Mouse (Mus musculus): ENCODE data around the gene Spg7.

DNA sequence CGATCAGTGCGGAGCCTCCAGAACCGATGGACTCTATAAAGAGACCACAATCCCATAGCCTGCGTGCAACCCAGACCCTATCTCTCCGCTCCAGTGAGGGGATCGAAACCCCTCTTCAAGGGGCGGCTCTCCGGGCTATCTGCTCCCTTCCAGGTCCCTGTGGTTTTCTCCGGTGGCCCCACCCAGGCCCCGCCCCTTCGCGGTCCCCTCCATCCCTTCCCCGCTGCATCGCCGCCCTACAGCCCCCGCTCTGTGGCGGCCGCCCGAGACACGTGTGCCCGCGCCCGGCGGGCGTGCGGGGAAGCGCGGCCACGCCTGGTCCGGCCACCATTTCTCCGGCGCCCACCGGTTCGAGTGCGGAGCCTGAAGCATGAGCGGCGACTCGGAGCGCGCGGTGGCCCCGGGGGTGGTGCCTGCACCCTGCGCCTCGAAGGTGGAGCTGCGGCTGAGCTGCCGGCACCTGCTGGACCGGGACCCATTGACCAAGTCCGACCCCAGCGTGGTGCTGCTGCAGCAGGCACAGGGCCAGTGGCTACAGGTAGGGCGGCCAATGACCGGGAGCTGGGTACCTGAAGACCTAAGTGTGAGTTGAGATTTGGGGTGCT is 54.5 kb downstream of the Spg7 start, which contains the start of gene Cpne7:
- TF ChIP-seq POLR2A (IDR thresholded peaks at IDR 0.05; ENCODE audit: insufficient read depth, low read length) (no peak), EP300 (IDR thresholded peaks at IDR 0.05; ENCODE audit: insufficient read depth, low read depth, low read length) (no peak)

Measured in ES-Bruce4 (cell line).